Mouse (Mus musculus): ENCODE results near the gene Slc25a33.

Slc25a33 gene

DNA sequence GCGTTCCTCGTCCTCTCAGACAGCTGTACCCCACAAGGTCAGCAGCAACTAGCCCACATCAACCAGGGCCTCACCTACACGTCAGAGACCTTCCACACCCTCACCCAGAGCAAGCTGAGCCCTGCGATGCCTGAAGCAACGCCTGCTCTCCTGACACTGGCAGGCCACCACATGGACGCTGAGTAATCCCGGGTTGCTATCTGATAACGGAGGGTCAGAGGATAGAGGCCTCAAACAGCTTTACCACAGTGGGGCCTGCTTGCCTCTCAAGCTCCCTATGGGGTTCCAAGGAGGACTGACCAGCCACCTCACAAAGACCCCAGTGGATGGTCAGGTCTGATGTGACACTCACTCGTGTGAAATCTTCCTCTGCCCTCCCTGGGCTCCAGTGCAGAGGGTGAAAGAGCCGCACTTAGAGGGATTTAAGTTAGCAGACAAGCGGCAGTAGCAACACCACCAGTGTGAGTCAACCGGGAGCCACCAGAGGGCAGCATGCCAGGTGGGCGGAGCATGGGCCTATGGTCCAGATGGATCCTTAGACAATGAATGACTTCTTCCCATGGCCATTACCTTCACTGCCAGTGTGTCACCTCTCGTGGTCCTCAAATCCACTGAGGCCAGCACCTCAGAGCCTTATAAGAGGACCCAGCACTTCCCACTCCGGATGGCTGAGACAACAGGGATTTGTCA, 48.3 kb downstream of the Slc25a33 start:
- peak; percentile 54 for DNase-seq (ENCODE audit: low read depth)

DNA sequence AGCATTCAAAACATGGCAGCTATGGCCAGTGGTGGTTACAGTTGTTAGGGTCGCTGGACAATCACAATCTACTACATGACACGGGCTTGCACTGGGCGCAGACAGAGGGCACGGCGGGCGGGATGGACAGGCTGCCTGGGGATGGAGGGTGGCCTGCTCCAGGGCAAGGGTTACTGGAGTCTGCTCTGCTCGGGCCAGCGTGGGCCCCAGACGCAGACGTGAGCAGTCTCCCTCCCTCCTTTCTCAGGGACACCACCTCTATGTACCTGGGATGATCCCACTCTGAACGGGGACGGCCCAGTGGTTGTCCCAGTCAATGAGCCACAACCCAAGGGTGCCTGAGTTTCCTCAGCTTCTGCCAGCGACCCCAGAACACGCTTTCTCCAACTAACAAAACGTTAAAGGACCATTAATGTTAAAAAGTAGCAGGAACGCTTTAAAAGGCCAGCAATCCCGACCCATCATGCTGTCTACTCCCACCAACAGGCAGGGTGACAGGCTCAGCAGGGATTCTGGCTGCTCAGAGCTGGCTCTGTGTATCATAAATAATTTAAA, 49.1 kb downstream of the Slc25a33 start:
- DNase-seq (ENCODE audit: low read depth) = no peak

DNA sequence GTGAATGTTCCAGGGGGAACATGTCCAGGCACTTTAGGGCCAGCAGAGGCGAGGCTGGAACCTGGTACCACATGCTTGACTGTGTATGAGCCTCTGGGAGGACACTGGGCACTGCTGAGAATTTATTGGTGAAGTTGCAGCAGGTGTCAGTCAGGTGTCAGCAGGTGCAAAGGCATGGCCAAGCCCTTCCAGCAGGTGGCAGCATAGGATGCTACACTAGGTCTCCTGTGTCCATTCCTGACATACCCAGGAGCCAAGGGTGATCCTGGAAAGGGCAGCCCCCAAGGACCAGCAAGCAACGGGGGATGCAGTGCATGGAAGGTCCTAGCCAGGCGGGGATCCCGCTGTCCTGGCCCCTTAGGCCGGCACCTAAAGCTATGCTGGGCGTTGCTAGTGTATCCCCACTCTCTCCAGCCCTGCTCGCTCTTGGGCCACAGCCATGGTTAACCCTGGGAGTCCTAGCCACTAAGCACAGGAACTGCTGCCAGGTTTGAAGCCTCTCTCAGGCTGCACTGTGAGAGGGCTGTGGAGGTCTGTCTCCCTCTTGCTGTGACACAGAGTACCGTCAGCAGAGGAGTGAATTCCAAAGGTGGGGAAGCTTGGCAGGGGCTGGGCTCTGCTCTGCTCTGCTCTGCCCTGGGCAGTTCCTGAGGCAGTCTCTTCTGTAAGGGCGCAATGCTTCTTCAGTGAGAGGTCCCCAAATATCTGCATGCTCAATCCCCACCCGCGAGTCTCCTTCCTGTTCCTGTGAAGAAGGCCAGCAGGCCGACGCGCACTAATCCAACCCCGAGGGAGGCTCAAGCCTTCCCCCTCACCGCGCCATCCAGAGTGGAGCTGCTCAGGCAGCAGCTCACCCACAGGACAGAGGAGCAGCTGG, 50.0 kb downstream of the Slc25a33 start:
- no peak for DNase-seq (ENCODE audit: low read depth)

DNA sequence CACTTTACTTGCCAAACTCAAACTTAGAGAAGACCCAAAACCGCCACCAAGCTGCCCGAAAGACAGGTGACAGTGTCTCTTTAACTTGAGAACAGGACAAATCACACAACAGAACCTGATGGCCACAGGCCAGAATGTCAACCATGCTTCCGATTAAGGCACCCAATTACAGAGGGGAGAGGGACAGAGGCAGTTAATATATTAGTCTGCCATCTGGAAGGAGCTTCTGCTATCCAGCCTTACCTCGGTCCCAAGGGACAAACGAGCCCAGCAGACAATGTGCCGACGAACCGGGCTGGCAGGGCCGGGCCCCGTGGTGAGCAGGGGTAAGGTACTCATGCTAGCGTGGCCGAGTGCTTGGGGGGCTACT, 51.1 kb downstream of the Slc25a33 start:
- DNase-seq (ENCODE audit: low read depth) = no peak

DNA sequence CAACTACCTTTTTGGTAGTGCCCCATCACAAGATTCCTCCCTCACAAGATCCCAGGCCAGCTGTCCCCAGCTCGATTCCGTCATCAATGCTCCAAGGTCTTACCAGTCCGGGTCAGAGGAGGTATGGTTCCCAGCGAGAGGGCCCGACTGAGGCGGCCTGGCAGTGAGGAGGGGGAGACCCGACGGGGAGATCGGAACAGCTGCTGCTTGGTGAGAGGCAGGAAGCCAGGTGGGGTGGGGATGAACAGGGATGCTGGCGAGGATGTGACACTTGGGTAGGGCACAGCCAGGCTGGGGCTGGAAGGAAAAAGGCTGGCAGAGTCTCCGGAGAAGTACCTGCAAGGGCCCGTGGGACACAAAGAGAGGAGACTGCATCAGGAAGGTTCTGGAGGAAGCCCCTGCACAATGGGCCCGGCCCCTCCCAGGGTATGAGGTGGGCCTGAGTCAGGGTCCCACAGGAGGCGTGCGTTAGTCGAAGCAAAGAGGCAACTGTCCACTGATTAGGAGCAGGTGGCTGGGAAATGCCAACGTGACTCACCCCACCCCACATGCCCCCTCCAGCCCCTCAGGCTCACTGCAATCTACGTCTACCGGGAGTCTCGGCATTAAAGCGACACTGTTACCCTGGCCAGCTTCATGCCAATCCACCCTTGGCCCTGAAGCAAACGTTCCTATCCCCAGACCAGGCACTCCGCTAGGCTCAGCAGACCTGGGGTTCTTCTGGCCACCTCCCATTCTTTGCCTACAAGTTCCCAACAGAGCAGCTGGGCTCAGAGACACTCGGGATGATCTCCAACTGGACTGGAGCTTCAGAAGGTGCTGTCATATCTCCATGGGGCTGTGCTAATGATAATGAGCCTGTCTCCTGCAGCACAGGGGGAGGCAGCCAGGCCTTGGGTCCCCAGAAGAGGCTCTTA, 51.7 kb downstream of the Slc25a33 start:
- DNase-seq (ENCODE audit: low read depth) = no peak

DNA sequence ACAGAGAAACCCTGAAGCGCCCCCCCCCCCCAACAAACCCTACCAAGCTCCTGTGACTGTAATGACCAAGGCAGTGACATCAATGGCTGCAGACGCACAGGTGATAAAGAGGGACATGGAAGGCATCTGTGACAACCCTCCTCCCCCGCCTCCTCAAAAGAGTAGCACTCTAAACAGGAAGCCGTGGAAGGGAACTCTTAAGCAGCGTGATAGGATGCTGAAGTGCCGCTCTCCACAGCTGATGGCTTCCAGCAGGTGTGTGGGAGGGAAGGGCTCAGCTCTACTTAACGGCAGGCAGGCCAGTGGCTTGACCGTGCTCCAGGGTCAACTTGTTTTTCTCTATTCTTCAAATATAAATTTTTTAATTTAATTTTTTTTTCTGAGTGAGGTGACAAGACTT, 52.9 kb downstream of the Slc25a33 start:
- no peak for DNase-seq (ENCODE audit: low read depth)

DNA sequence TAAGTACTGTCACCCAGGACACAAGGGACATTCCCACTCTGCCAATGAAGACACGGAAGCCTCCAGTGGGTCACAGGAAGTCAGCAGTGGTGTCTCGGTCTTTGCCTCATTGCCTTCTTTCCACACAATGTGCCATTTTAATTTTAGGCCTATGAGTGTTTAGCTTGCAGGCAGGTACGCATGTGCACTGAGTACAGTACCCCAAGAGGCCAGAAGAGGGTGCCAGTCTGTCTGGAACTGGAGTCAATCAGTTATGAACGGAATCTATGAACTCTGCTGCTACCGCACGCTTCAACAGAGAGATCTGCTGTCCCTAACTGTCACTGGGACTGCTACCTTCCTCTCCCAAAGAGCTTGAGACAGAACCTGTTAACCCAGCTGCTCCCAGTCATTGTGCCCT, 54.4 kb downstream of the Slc25a33 start:
- no peak for DNase-seq (ENCODE audit: low read depth)

DNA sequence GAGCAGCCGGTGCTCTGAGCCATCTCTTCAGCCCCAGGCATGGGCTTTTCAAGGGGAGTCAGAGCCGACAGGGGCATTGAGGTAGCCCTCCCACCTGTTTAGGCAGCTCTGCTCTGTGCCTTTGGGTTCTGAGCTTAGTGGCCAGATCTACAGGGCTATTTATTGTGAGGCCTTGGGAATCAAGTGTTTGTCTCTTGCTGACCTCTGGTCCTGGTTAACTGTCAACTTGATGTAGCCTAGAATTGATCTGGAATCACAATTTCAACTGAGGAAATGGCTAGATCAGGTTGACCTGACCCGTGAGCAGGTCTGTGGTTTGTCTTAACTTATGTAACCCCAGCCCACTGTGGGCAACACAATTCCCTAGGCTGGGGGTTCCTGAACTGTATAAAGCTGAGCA, 59.5 kb downstream of the Slc25a33 start:
- no peak for DNase-seq (ENCODE audit: low read depth)

DNA sequence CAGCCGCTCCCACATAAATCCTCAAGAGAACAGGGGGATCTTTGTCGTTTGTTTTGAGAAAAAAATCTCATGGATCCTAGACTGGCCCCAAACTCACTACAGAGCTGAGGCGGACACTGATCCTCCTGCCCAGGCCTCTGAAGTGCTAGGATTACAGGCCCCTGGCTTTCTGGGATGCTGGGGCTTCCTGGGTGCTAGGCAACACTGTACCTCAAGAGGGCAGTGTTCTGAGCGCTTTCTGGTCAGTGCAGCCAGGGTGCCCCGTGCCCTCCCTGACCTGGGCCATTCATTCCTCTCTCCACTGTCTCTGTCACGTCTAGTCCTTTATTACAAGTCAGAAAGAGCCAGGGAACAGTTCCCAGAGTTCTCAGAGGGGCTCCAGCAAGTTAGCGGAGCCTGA, 62.1 kb downstream of the Slc25a33 start:
- no peak for DNase-seq (ENCODE audit: low read depth)

DNA sequence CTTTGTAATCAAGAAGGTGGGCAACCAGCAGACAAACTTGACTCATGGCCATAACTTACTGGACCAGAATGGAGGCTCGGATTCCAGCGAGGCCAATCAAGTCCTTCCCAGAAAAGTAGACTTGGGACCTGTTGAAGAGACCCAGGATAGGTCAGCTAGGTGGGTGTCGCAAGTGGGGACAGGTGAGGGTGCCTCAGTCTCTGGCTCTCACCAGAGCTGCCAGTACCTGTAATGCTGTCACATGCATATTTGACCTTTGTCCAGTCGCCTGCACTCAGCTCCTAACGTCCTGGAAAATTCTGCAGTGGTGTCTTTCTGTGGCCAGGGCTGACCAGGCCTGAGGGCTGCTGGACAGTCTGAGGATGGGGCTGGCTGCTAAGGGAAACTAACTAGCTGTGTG, 62.6 kb downstream of the Slc25a33 start:
- no peak for DNase-seq (ENCODE audit: low read depth)

DNA sequence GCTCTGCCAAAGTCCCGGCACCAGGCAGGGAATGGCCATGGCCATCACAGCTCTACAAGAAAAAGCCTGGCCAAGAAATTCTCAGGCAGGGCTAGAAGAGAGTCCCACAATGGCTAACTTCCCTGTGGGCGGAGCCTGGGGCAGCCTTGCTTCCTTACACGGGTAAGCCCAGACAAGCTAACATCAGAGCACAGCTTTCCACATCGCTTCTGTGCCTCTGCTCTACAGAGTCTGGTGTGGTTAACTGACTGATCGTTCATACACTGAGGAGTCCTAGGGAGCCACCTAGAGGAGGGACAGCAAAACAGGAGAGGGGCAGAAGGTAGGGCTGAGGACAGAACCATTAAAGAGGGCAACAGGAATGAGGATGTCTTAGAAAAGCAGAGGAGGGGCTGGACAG, 63.6 kb downstream of the Slc25a33 start:
- peak; percentile 58 for DNase-seq (ENCODE audit: low read depth)

DNA sequence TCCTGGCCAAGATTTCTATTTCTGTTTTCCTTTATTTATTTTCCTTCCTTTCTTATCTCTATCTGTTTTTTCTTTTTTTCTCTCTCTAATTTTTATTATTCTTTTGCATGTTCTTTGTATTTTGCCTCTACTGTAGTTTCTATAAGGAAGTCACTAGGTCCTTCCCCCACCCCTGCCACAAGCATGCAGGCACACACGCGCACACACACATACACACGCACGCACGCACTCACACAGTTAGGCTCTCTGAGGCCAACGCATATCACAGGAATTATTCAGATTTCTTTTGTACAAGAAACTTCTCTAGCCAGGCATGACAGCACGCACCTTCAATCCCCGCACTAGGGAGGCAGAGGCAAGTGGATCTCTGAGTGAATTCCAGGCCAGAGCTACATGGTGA, 68.1 kb downstream of the Slc25a33 start:
- DNase-seq (ENCODE audit: low read depth) = no peak

DNA sequence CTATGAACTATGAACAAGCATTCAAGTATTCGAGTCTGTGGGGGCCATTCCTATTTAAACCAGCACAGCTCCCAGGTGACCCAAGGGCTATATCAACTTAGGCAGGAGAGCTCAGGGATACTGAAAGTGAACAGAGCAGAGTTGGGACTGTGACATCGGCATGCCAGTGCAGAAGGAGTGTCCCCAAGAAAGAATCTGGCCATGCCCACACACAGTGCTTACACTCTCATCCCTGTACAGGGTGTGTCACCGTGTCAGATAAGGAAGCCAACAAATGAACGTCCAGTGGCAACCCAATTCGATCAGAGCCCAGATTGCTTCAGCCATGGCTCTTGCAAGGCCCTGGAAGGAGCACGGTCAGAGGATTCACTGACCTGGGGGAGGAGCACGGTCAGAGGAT, 68.8 kb downstream of the Slc25a33 start:
- no peak for DNase-seq (ENCODE audit: low read depth)

DNA sequence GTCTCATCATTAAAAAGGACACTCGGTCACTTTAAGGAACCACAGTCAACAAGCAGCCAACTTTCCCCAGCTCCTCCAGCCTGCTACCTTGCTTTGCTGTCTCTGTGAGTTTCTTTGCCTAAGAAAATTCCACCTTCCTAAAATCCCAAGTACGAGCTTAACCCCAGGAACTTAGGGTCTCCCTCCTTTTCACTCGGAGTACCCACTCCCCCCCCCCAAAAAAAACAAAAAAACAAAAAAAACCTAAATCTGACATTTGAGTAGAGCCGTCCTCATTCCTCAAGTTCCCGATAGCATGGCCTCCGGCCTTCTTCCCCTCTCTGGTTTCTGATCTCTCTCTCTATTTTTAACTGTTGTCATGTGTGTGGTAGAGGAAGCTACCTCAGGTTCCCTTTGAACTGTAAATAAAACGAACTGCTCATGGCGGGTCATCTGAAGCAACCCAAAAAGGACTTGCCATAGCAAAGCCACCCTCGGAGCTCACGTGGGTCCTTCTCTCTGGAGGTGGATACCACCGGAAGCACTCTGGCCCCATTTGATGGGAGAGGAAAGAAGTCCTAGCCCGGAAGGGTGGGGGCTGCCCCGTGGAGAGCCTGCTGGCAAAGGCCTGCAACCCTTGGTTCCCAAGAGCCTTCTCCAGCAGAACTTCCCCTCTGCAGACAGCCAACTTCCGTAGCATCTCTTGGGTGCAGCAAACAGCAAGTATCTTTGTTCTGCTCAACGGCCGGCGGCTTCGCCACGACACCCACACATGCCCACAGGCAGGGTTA, 71.7 kb downstream of the Slc25a33 start, which contains the start of gene Pik3cd:
Gene Pik3cd (minus strand): TSS at position 362 of the 770 bp plus-strand sequence.
- DNase-seq (ENCODE audit: low read depth) = no peak

DNA sequence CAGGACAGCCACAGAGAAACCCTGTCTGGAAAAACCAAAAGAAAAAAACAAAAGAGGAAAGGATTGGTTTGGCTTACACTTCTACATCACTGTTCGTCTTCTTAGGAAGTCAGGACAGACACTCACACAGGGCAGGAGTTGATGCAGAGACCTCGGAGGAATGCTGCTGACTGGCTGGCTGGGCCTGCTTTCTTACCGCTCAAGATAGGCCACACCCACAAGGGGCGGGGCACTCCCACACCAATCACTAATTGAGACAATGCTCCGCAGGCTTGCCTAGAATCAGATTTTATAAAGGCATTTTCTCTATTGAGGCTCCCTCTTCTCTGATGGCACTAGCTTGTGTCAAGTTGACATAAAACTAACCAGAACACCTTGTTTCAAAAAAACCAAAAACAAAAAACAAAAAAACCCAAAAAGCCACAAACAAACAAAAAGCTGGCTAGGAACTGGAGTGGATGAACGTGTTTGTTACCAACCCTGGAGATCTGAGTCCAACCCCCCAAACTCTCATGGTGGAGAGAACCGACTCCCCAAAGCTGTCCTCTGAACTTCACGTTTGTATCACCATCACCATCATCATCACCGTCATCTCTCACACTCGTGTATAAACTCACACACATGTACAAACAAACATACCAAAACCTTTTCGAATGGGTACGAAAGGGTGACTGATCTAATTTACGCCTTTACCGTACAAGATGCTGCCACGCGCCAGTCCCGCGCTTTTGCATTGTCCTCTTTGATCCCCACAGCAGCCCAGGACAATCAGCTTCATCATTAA, 72.5 kb downstream of the Slc25a33 start:
- peak; percentile 67 for DNase-seq (ENCODE audit: low read depth)

DNA sequence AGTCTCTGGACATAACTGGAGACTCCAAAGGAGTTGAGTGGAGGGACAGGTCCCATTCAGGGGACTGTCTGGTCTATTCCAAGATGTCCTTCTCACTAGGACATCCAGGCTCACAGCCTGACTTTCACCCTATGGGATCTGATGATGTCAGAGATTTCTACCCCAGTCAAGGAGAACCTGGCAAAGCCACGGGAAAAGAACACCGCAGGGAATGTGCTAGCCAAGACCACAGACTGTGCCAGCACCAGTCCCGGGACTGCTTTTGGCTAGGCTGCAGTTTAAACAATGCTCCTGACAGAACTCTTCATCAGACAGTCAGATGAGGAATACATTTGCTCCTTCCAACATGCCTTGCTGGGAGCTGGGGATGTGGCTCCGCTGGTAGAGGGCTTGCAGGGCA, 74.1 kb downstream of the Slc25a33 start:
- no peak for DNase-seq (ENCODE audit: low read depth)

DNA sequence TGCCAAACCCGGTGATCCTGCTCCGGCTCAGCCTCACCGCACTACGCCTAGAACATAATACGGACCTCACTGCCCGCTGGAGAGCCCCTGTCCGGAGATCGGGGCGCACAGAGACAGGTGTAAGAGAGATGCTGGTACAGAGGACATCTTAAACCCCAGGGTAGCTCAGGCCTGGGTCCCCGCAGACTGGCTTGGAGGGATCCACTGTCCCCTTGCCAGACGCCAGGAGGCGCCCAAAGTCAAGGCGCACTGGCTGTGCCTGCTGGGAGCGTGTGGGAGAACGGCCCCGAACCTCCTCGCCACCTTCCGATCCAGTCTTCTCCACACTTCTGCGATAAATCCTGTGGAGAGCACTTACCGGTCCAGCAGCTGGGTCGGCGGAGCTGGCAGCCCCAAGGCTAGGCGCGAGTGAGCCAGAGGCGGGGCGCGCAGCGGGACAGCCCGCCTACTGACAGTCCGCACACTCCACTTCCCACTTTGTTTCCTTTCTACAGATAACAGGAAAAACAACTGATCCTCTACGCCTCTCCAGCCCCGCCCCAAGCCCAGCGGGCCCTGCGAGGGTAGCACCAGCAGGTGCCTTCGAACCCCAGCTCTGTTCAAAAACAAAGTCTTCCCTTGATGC, 75.8 kb downstream of the Slc25a33 start:
- DNase-seq (ENCODE audit: low read depth) = no peak

DNA sequence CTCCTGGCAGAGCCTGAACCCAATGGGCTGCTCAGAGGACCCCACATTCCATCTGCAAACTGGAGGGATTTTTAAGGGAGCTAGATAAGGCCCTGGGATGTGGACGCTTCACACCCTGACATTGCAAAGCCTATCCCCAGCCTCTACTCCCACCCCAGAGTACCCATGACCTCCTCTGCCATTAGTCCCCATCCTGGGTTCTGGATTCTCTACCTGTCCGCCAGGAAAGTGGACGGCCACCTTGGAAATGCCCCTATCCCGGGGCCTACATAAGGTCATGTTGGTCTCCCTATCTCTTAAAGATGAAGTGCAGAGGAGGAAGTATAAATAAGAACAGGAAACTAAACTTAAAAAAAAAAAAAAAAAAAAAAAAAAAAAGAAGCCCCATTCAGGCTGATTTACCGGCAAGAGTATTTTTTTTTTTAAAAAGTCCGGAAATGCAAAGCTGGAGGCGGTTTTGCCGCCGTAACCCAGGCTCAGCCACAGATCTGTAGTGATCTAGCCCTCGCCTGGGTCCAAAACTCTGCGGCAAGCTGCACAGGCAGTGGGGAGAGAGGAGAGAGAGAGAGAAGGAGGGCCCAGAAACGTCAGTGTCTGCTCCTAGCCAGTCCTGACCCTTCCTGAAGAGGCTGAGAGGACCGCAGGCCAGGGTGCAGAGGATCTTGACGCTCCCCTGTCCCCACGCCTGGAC, 76.4 kb downstream of the Slc25a33 start:
- no peak for DNase-seq (ENCODE audit: low read depth)

DNA sequence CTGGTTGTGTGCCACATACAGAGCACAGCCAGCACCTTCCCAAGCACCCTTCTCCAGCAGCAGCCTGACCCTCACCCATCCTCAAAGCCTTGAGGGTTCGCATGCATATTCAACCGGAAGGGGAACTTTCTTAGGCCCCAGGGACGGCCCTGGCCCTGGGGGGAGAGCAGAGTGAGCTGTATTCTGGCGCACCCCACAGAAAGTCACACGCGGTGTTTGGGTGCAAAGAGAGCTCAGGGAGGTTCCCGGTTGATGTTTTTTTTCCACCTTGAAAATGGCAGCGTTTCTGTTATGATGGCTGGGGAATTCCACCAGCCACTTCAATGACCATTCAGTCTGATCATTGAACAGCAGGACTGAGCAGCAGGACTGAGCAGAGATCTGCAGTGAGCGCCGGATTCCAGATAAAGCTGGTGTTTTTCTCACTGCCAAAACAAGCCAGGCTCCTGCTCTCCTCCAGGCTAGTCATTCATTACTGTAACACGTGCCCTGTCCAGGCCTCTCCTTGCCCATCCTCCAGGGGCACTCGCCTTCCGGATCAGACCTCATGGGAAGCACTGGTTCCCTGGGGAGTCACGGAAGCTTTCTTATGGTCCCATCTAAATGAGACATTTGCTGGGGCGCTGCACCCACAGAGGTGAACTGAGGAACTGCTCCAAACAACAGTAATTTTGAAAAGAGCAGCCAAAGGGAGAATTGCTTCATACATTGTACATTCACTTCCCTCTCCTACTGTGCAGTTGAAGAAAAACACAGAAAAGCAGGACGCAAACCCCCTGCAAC, 77.7 kb downstream of the Slc25a33 start:
- no peak for DNase-seq (ENCODE audit: low read depth)

All from c-Kit-positive CD71-positive TER-119-negative erythroid progenitor cells, embryonic 14.5 days (primary cell).